ENCODE assay signal across 8 mouse cellular contexts in the genomic region with DNA sequence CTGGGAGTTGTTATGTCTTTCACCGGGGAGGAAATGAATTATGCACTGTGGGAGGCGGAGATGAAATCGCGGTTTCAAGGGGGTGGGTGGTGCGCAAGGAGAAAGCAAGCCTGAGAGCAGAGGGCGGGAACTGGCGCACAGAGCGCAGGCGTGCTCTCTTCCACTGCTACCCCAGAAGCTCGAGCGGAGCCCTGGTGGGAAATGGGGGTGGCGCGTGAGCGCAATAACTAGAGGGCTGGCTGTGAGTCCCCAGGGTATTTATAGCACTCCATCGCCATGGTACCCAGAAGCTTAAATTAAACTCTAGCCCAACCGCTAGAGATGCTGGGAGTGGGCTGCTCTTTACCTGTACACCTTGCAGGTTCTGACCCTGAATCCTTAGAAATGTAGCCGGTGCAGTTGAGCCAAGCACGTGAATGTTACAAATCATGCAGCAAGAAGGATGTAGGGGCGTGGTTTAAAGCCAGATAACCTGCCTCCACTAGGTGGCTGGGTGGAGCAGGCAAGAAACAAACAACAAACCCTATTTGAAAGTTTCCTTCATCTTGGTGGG. TPM values are rescaled to one million over a fixed set of nuclear protein-coding genes. Genes with fewer than 3 reads are reported as not detected.
DNase-seq lines count a peak whose midpoint lies in the region; ATAC-seq and TF ChIP-seq lines count a peak whose summit lies in the region.

No protein-coding gene starts in this region.

- peak; percentile 57 for ATAC-seq in activated CD4-positive, CD25-positive, alpha-beta regulatory T cell, adult 4 months
- ATAC-seq in forebrain, embryonic 11.5 days (replicated peaks; ENCODE audit: low FRiP score): peak; percentile 74
- ATAC-seq in inflammation-experienced regulatory T-cells, adult 6 months: peak; percentile 85
- peak; percentile 83 for ATAC-seq in stomach, embryonic 14.5 days (ENCODE audit: insufficient number of reproducible peaks, insufficient read depth, low FRiP score, low read depth)

- under 1% methylated on average over 19 of the region's 19 CpGs for WGBS in forebrain, embryonic 11.5 days
- WGBS in stomach, embryonic 14.5 days: 2% methylated on average over 19 of the region's 19 CpGs

- peaks cover 8% of the 10 kb centered on the region; the same call in 1 of the 2 replicates for H3K4me1 ChIP-seq in forebrain, embryonic 11.5 days (replicated peaks; ENCODE audit: control insufficient read depth, insufficient read depth, low read length)
- no peaks in the 10 kb centered on the region for H3K4me1 ChIP-seq in stomach, embryonic 14.5 days (ENCODE audit: control insufficient read depth, insufficient read depth, low read length)

- DNase-seq in CD8-positive naive resting alpha-beta T cell, adult 2 months (ENCODE audit: low read depth in 2 of 2, low spot score in 2 of 2): peak; percentile 12 to 18
- peak; percentile 71 for DNase-seq in forebrain, embryonic 11.5 days (ENCODE audit: low spot score)
- DNase-seq in left cerebral cortex, adult 2 months (ENCODE audit: extremely low spot score in 1 of 2, low spot score in 2 of 2): peak; percentile 79 to 90
- DNase-seq in lung, postnatal 4 days: peak; percentile 45 to 64
- no peak for DNase-seq in B cell, adult 2 months

- H3K27ac ChIP-seq in forebrain, embryonic 11.5 days (ENCODE audit: low read depth, low read length): no peak overlapping the region
- H3K27ac ChIP-seq in left cerebral cortex, adult 2 months: peak overlapping the region; percentile 76
- H3K27ac ChIP-seq in stomach, embryonic 14.5 days (ENCODE audit: low read length): no peak overlapping the region

- intact Hi-C loops in left cerebral cortex, adult 2 months (cut with DNase I): loop anchor here (1.0 kb wide), 1 partner anchor 67 kb away; no protein-coding TSS in a partner anchor

- peak overlapping the region; percentile 51 for H3K4me2 ChIP-seq in forebrain, embryonic 11.5 days (ENCODE audit: low read depth, low read length, severe bottlenecking)
- H3K4me2 ChIP-seq in stomach, embryonic 14.5 days (replicated peaks; ENCODE audit: low read depth, low read length): peak overlapping the region; percentile 43

- peak; percentile 43 for TF ChIP-seq CTCF in left cerebral cortex, adult 2 months (IDR thresholded peaks at IDR 0.05)

- H3K36me3 ChIP-seq in forebrain, embryonic 11.5 days (ENCODE audit: control insufficient read depth, insufficient read depth, low read length): no peaks in the 10 kb centered on the region
- H3K36me3 ChIP-seq in stomach, embryonic 14.5 days (ENCODE audit: control insufficient read depth, insufficient read depth, low read length): no peaks in the 10 kb centered on the region

- H3K9me3 ChIP-seq in forebrain, embryonic 11.5 days (ENCODE audit: control insufficient read depth, low read length): no peaks in the 10 kb centered on the region
- no peaks in the 10 kb centered on the region for H3K9me3 ChIP-seq in stomach, embryonic 14.5 days (ENCODE audit: control insufficient read depth, low read depth, low read length)

- H3K9ac ChIP-seq in forebrain, embryonic 11.5 days (ENCODE audit: low read length): peak overlapping the region; percentile 49
- H3K9ac ChIP-seq in stomach, embryonic 14.5 days (replicated peaks; ENCODE audit: low read depth, low read length): no peak overlapping the region

- H3K27me3 ChIP-seq in forebrain, embryonic 11.5 days (ENCODE audit: control insufficient read depth, insufficient read depth, low read length): peaks cover 6% of the 10 kb centered on the region
- no peaks in the 10 kb centered on the region for H3K27me3 ChIP-seq in stomach, embryonic 14.5 days (ENCODE audit: control insufficient read depth, insufficient read depth, low read length)

- H3K4me3 ChIP-seq in forebrain, embryonic 11.5 days (ENCODE audit: low read depth, low read length): peak overlapping the region; percentile 12; the same call in 1 of the 2 replicates
- peak overlapping the region; percentile 30; the same call in 1 of the 2 replicates for H3K4me3 ChIP-seq in left cerebral cortex, adult 2 months
- H3K4me3 ChIP-seq in stomach, embryonic 14.5 days (ENCODE audit: low read depth, low read length): peak overlapping the region; percentile 14; the same call in 1 of the 2 replicates

RNA-seq across cellular contexts. Expression of gene Wwc1, which starts 5.6 kb away (rescaled TPM):
- polyA plus RNA-seq in activated CD4-positive, CD25-positive, alpha-beta regulatory T cell, adult 4 months (2017; shearing (Covaris generic)): not detected
- 10.6 and 15.9 TPM in 2 replicates for polyA plus RNA-seq in forebrain, embryonic 11.5 days (2014; fragmentation: Nextera tagmentation; extraction: Ambion mirVana)
- polyA plus RNA-seq in inflammation-experienced regulatory T-cells, adult 6 months (2017; shearing (Covaris generic)): under 1 TPM in 2 of 3 experiments, not detected in 1; 0.12 to 0.17 TPM
- total RNA-seq in left cerebral cortex, adult 2 months (2021): 100 to 1,000 TPM; 121 to 137 TPM
- polyA plus RNA-seq in stomach, embryonic 14.5 days (2014; fragmentation: Nextera tagmentation; extraction: Ambion mirVana): 6.8 and 7.0 TPM in 2 replicates

Comparison
In these comparisons a context has a peak if more than half of its experiments do, and no peak if none do; other contexts are left out.
1. DNase-seq: peak in CD8-positive naive resting alpha-beta T cell, adult 2 months (2 of 2), forebrain, embryonic 11.5 days (single experiment), left cerebral cortex, adult 2 months (2 of 2) and lung, postnatal 4 days (2 of 2); none in B cell, adult 2 months (0 of 2).
2. Peak in every context shown above with its lines, with median percentiles within 50 percentile points of each other: ATAC-seq and H3K4me3 ChIP-seq.